Mouse (Mus musculus) neural tube, embryonic 11.5 days (tissue): ENCODE results near the gene Foxp1. TPM values are rescaled to one million over a fixed set of nuclear protein-coding genes. Genes with fewer than 3 reads are reported as not detected.

Source experiments
- ATAC-seq: fragments of 200-750 bp; cut with Nextera tagmentation; 2 replicates; pipeline ENCODE4 v1.8.0; 2017; ENCODE audit warnings: moderate number of reproducible peaks, mild to moderate bottlenecking, moderate TSS enrichment, moderate library complexity; ENCODE audit not compliant: insufficient read depth, low FRiP score, low TSS enrichment
- DNase-seq: peaks from one replicate; pipeline ENCODE4 v3.0.0-alpha.2; 2015; ENCODE audit warnings: low spot score
- H3K27ac ChIP-seq: fragments of 300-500 bp; sonication (generic); 2 replicates; pipeline ENCODE4 v1.5.1; 2014; ENCODE audit warnings: low read depth, mild to moderate bottlenecking, low read length
- H3K27me3 ChIP-seq: fragments of 300-500 bp; sonication (generic); 2 replicates; pipeline ENCODE4 v1.6.1; 2014; ENCODE audit warnings: mild to moderate bottlenecking, low read length, mixed read lengths; ENCODE audit not compliant: control insufficient read depth, insufficient read depth
- H3K36me3 ChIP-seq: fragments of 300-500 bp; sonication (generic); 2 replicates; pipeline ENCODE4 v1.6.1; 2014; ENCODE audit warnings: mild to moderate bottlenecking, low read length, moderate library complexity, mixed read lengths; ENCODE audit not compliant: control insufficient read depth, insufficient read depth
- H3K4me1 ChIP-seq: fragments of 300-500 bp; sonication (generic); 2 replicates; pipeline ENCODE4 v1.6.1; 2014; ENCODE audit warnings: low read length, mixed read lengths; ENCODE audit not compliant: control insufficient read depth, insufficient read depth
- H3K4me2 ChIP-seq: fragments of 300-500 bp; sonication (generic); 2 replicates; pipeline ENCODE4 v1.6.1; 2014; ENCODE audit warnings: low read depth, mild to moderate bottlenecking, moderate library complexity
- H3K4me3 ChIP-seq: fragments of 300-500 bp; sonication (generic); 2 replicates; pipeline ENCODE4 v1.5.1; 2014; ENCODE audit warnings: low read depth, low read length
- H3K9ac ChIP-seq: fragments of 300-500 bp; sonication (generic); 2 replicates; pipeline ENCODE4 v1.6.1; 2014; ENCODE audit warnings: mild to moderate bottlenecking, low read length
- H3K9me3 ChIP-seq: fragments of 300-500 bp; sonication (generic); 2 replicates; pipeline ENCODE4 v1.6.1; 2016; ENCODE audit warnings: low read length; ENCODE audit not compliant: control insufficient read depth
- WGBS: fragments of 180-500 bp; shearing (Covaris S2); extraction: QIAGEN DNeasy Blood & Tissue Kit; methylation state at CpG from one replicate; pipeline ENCODE4 v1.1.7; 2014; 5-methylcytosine and 5-hydroxymethylcytosine counted together
- polyA plus RNA-seq: library from polyadenylated mRNA; unstranded; fragments of >200 nt; fragmentation: Nextera tagmentation; extraction: Ambion mirVana; gene quantifications from 2 replicates; pipeline ENCODE4 v1.2.1, GENCODE M21; 2014

Gene Foxp1
- polyA plus RNA-seq, 1 experiment from 2014 or later, result 116 TPM

DNA sequence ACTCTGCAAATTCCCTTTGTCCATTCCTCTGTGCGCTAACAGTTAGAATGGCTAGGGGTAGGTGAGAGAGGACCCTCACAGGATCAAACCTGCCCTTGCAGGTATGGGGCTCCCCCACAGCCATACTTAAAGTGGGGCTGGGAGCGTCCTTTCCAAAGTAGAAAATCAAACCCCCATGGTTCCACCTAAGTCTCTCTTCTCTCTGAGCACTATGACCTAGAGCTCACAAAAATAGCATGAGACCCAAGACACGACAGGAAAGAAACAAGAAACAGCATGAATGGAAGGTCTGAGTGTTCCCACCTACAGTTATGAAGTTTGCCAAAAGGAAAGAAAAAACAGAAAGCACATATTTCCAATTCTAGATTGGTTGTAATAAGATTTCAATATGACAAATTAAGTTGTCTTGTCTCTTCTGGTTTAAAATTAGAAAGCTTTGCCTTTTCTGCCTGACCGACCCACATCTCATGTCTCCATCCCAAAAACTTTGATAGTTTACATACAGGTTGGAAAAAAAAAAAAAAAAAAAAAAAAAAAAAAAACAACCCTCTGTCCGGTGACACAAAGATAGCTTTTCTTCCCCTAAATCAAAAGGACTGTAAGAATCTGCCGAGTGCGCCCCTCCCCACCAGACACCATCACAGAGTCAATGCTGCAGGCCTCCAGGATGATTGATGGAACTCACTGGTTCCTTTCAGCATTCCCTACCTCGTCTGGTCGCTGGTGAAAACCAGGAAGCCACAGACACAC, 183.8 kb downstream of the Foxp1 start:
- Histone ChIP-seq H3K4me2 (no peak overlapping the region), H3K9ac (no peak overlapping the region)
- 38% methylated on average over 9 of the region's 9 CpGs for WGBS

GRCm38 (mm10) chr6:99338174-99338573, 184.3 kb downstream of the Foxp1 start:
- H3K4me1 ChIP-seq, result peaks cover 26% of the 10 kb centered on the region
- DNase-seq (no peak), ATAC-seq (no peak)
- no peak overlapping the region for H3K4me3 ChIP-seq
- no peaks in the 10 kb centered on the region for H3K27me3 ChIP-seq
- WGBS, result 53% methylated on average over 3 of the region's 3 CpGs
- no peaks in the 10 kb centered on the region for H3K36me3 ChIP-seq
- H3K9me3 ChIP-seq, result no peaks in the 10 kb centered on the region
- H3K27ac ChIP-seq, result no peak overlapping the region
- H3K4me2 ChIP-seq, result no peak overlapping the region
- no peak overlapping the region for H3K9ac ChIP-seq

More for the DNA sequence above, 183.8 kb downstream of the Foxp1 start:
- ATAC-seq, result no peak
- H3K27me3 ChIP-seq, result no peaks in the 10 kb centered on the region
- DNase-seq, result no peak
- H3K27ac ChIP-seq, result no peak overlapping the region
- no peaks in the 10 kb centered on the region for H3K36me3 ChIP-seq
- H3K4me1 ChIP-seq, result peaks cover 26% of the 10 kb centered on the region
- no peaks in the 10 kb centered on the region for H3K9me3 ChIP-seq
- no peak overlapping the region for H3K4me3 ChIP-seq

DNA sequence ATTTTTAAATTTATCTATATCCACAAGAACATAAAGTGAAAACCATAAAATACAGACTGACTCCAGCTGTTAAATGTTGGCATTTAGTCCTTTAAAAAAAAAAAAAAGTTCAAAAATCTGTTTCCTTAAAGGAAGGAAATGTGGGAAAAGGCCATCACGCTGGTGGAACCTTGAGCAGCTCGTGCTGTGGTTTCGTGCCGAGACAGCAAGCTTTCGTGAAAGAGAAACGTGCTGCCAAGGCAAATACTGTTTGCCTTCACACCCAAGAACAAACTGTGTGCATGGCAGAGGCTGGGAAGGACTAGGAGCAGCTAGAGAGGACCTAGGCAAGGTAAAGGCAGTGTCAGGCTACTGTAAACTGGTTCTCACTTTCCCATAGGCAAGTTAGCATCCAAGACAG, 184.9 kb downstream of the Foxp1 start:
- Histone ChIP-seq H3K4me3 (no peak overlapping the region), H3K36me3 (no peaks in the 10 kb centered on the region), H3K27me3 (no peaks in the 10 kb centered on the region), H3K9me3 (no peaks in the 10 kb centered on the region), H3K4me2 (no peak overlapping the region), H3K27ac (no peak overlapping the region), H3K9ac (no peak overlapping the region), H3K4me1 (peaks cover 26% of the 10 kb centered on the region)
- WGBS, result 53% methylated on average over 6 of the region's 6 CpGs
- ATAC-seq (no peak), DNase-seq (no peak)

GRCm38 (mm10) chr6:99336191-99336590, 186.3 kb downstream of the Foxp1 start:
- DNase-seq (no peak), ATAC-seq (no peak)
- no peak overlapping the region for H3K9ac ChIP-seq
- no peaks in the 10 kb centered on the region for H3K9me3 ChIP-seq
- no peaks in the 10 kb centered on the region for H3K36me3 ChIP-seq
- H3K4me1 ChIP-seq, result peaks cover 26% of the 10 kb centered on the region
- no peaks in the 10 kb centered on the region for H3K27me3 ChIP-seq
- no peak overlapping the region for H3K4me3 ChIP-seq
- no peak overlapping the region for H3K4me2 ChIP-seq
- H3K27ac ChIP-seq, result no peak overlapping the region
- WGBS, result 21% methylated on average over 5 of the region's 5 CpGs

DNA sequence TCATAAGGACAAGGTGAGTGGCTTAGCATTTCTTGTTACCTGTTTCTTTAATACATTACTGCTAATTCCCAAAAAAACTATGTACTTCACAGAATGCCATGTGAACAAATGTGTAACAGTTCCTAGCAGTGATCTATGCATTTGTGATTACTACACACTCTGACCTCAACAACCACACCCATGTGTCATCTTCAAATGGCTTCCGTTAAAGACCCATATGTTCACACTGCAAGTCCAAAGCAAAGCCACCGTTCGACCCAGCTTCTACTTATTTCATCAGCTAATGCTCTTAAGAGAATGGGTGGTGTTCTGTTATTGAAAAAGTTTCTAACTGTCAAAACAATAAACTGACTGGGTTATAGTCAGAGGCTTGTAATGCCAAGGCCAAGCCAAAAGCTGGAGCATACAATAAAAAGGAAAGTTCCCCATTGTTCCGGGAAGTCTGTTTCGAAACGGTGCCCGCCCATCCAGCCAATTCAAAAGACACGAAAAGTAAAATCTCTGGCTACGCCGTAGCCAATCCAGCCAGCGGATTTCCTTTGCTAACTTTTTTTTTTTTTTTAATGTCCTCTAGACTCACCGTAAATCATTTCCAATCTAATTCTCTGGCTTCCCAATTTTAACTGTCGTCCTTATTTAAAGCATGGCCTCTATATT, 187.2 kb downstream of the Foxp1 start:
- 53% methylated on average over 13 of the region's 13 CpGs for WGBS
- DNase-seq (no peak), ATAC-seq (no peak)
- Histone ChIP-seq H3K27ac (no peak overlapping the region), H3K27me3 (no peaks in the 10 kb centered on the region), H3K36me3 (no peaks in the 10 kb centered on the region), H3K9ac (no peak overlapping the region), H3K4me1 (peaks cover 26% of the 10 kb centered on the region), H3K9me3 (no peaks in the 10 kb centered on the region), H3K4me3 (no peak overlapping the region), H3K4me2 (no peak overlapping the region)

DNA sequence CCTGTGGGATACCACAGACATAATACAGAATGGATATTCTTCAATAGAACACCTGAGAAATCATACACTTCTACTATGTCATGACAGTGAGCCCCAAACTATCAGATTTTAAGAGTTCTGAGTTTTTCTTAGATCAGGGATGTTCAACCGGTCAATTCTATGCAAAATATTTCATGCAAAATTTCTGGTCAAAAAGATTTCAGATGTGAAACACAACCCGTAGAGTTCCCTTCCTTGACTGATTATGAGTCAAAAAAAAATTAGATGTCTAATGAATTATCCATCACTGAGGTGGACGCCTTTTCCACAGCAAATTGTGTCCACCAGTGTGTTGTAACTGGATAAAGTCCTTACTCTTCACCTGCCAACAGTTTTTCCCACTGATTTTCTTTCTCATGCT, 188.3 kb downstream of the Foxp1 start:
- 99% methylated on average over 3 of the region's 3 CpGs for WGBS
- Histone ChIP-seq H3K4me2 (no peak overlapping the region), H3K9me3 (no peaks in the 10 kb centered on the region), H3K4me3 (no peak overlapping the region), H3K27me3 (no peaks in the 10 kb centered on the region), H3K9ac (no peak overlapping the region), H3K36me3 (no peaks in the 10 kb centered on the region), H3K27ac (no peak overlapping the region), H3K4me1 (peaks cover 22% of the 10 kb centered on the region)
- ATAC-seq (no peak), DNase-seq (no peak)

DNA sequence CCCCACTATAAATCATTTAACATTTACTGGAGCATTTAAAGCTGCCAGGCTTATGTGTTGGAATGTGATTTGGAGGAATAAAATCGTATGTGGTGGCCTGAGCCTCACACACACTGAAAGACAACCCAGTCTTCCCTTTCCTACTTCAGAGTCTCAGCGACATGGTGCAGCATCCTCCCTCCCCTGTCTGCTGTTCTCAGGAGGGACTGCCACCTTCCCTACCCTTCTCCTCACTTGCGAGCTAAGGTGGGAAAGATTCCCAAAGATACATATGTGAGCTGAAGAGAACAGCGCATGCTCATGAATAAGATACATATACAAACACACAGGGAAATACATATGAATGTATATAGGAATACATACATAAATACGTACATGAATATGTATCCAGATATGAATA, 189.4 kb downstream of the Foxp1 start:
- no peaks in the 10 kb centered on the region for H3K36me3 ChIP-seq
- H3K27me3 ChIP-seq, result no peaks in the 10 kb centered on the region
- peaks cover 14% of the 10 kb centered on the region; the same call in 1 of the 2 replicates for H3K4me1 ChIP-seq
- no peak overlapping the region for H3K27ac ChIP-seq
- 92% methylated on average over 5 of the region's 5 CpGs for WGBS
- H3K4me2 ChIP-seq, result no peak overlapping the region
- no peak overlapping the region for H3K9ac ChIP-seq
- H3K4me3 ChIP-seq, result no peak overlapping the region
- no peaks in the 10 kb centered on the region for H3K9me3 ChIP-seq
- DNase-seq, result no peak
- ATAC-seq, result no peak

DNA sequence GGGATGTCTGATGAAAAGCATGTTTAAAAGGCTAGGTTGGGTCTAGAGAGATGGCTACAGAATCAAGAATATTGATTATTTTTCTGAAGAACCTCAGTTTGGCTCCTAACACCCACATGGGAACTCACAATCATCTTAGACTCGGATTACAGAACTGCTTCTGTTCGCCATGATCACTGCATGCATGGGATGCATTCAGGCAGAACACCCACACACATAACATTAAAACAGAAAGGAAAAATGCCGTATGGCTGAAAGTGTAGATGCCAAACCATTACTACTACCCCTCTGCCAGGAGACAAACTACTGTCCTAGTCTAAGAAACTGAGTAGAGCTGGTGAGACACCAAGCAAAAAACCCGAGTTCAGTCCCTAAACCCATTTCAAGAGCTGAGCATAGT, 192.4 kb downstream of the Foxp1 start:
- WGBS, result 81% methylated on average over 4 of the region's 4 CpGs
- no peaks in the 10 kb centered on the region for H3K27me3 ChIP-seq

DNA sequence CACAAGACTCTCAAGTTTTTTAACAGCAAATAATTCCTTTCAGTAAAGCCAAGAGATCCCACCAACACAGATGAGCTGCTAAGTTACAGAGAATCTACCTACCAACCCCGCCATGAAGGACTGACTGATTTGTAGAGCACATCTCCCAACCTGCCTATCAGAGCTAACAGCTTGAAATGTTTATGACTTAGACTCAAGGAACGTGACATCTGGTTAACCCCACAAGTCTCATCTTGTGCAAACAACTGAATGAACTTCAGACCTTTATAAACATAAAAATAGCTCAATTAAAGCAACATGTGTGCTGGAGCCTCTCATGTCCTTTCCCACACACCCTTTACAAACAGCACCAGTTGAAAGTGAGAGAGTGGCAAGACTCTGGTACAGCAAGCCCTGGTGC, 193.9 kb downstream of the Foxp1 start:
- no peak overlapping the region for H3K4me2 ChIP-seq

More for the DNA sequence above, 192.4 kb downstream of the Foxp1 start:
- Histone ChIP-seq H3K4me2 (no peak overlapping the region), H3K4me1 (no peaks in the 10 kb centered on the region), H3K4me3 (no peak overlapping the region), H3K36me3 (no peaks in the 10 kb centered on the region), H3K9me3 (no peaks in the 10 kb centered on the region), H3K27ac (no peak overlapping the region), H3K9ac (no peak overlapping the region)
- no peak for DNase-seq
- ATAC-seq, result no peak

More for the DNA sequence above, 193.9 kb downstream of the Foxp1 start:
- Histone ChIP-seq H3K4me1 (no peaks in the 10 kb centered on the region), H3K27ac (no peak overlapping the region), H3K9me3 (no peaks in the 10 kb centered on the region), H3K27me3 (no peaks in the 10 kb centered on the region), H3K9ac (no peak overlapping the region), H3K4me3 (no peak overlapping the region), H3K36me3 (no peaks in the 10 kb centered on the region)
- DNase-seq (no peak), ATAC-seq (no peak)
- WGBS, result 45% methylated on average over 2 of the region's 2 CpGs
